Mouse (Mus musculus) layer of hippocampus, postnatal 25 days (tissue): ENCODE data around the gene Rhobtb3. TPM values are rescaled to one million over a fixed set of nuclear protein-coding genes. Genes with fewer than 3 reads are reported as not detected.

Experiments
- DNase-seq, 2 experiments: peaks; one replicate each; pipeline ENCODE4 v3.0.0; 2022; ENCODE audit warnings: mixed read lengths in 2 of 2, low spot score in 1 of 2; ENCODE audit errors: extremely low spot score in 1 of 2
- total RNA-seq, 2 experiments: library from RNA; stranded (reverse); gene quantifications; 2 replicates each; pipeline ENCODE4 v1.2.3; 2021

Gene Rhobtb3
- total RNA-seq, 2 experiments from 2014 or later, result 16.2 to 17.5 TPM

DNA sequence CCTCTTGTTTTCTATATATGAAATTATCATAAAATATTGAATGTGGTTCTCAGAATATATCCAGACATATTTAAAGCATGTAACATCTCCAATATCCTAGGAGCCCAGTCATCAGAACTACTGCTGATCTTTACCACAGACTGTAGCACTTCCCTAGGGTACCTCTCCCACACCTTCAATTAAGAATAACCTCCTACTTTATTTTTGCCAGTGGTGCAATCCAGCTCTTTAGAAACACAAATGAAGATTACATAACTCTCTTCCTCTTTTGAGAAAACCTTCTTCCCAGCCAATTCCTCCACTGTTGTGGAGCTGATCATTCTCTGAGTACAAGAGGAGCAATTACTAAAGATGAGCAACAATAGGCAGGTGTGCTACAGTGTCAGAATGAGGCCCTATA, 123.8 kb downstream of the Rhobtb3 start:
- DNase-seq, result no peak

Other genes with a start within 250 kb of the Rhobtb3 start
- gene Ell2, start 237.2 kb downstream of the Rhobtb3 start, total RNA-seq, result 10 to 100 TPM; 29.6 to 32.0 TPM
- 10 to 100 TPM; 47.8 to 52.3 TPM for gene Glrx, start 104.1 kb downstream of the Rhobtb3 start, total RNA-seq
- not detected for gene Spata9, start 23.2 kb upstream of the Rhobtb3 start, total RNA-seq
- gene Rfesd, start 74.8 kb upstream of the Rhobtb3 start, total RNA-seq, result 10 to 100 TPM; 17.0 TPM
- 1 to 10 TPM; 1.7 to 1.9 TPM for gene Gpr150, start 113.1 kb upstream of the Rhobtb3 start, total RNA-seq
- 1 to 10 TPM; 5.3 to 5.7 TPM for gene Arsk, start 154.7 kb upstream of the Rhobtb3 start, total RNA-seq
- 10 to 100 TPM; 19.2 to 21.3 TPM for gene Ttc37, start 154.8 kb upstream of the Rhobtb3 start, total RNA-seq